Mouse (Mus musculus): ENCODE data around the gene Nt5dc1. TPM values are rescaled to one million over a fixed set of nuclear protein-coding genes. Genes with fewer than 3 reads are reported as not detected.

Nt5dc1 gene
- polyA plus RNA-seq, 1 experiment = 10.0 TPM

GRCm38 (mm10) chr10:34373332-34373731 lies 45.0 kb downstream of the Nt5dc1 start:
- TF ChIP-seq CTCF (IDR thresholded peaks at IDR 0.05; ENCODE audit: borderline replicate concordance, insufficient read depth, low read length) = no peak
- no peak for TF ChIP-seq POLR2A (IDR thresholded peaks at IDR 0.05; ENCODE audit: low read depth, low read length)
- no peak overlapping the region for H3K4me3 ChIP-seq (ENCODE audit: insufficient read depth, low read length)
- no peak overlapping the region for H3K27ac ChIP-seq (ENCODE audit: insufficient read depth, low read length)
- H3K4me1 ChIP-seq (ENCODE audit: control insufficient read depth, insufficient read depth, low read length) = no peaks in the 10 kb centered on the region

DNA sequence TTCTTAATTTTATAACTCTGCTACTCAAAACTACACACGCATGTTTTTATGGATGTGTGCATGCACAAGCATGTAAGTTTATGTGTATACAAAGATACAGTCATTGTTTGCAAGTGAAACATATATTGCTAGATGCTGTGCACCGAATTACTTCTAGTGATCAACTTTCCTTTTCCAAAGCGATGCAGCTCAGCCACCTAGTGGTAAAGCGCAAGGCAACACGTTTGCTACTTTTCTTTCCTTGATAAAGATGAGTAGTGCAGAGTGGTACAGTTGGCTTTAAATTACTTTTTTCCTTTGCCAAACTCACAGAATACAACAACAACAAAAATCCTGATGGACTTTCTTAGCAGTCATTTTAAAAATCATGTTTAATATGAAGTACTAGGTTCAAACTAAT lies 50.2 kb downstream of the Nt5dc1 start:
- no peak overlapping the region for H3K4me3 ChIP-seq (ENCODE audit: insufficient read depth, low read length)
- H3K27ac ChIP-seq (ENCODE audit: insufficient read depth, low read length) = no peak overlapping the region
- H3K4me1 ChIP-seq (ENCODE audit: control insufficient read depth, insufficient read depth, low read length) = no peaks in the 10 kb centered on the region
- TF ChIP-seq POLR2A (IDR thresholded peaks at IDR 0.05; ENCODE audit: low read depth, low read length) = no peak
- peak; percentile 17; the same call in 1 of the 2 replicates for TF ChIP-seq CTCF (IDR thresholded peaks at IDR 0.05; ENCODE audit: borderline replicate concordance, insufficient read depth, low read length)

- no peak overlapping the region for H3K27ac ChIP-seq (ENCODE audit: insufficient read depth, low read length)
These were observed 54.6 kb downstream of the Nt5dc1 start for GRCm38 (mm10) chr10:34363756-34364155.

GRCm38 (mm10) chr10:34358263-34358662 lies 60.1 kb downstream of the Nt5dc1 start:
- H3K4me3 ChIP-seq (ENCODE audit: insufficient read depth, low read length) = no peak overlapping the region

More at GRCm38 (mm10) chr10:34363756-34364155, 54.6 kb downstream of the Nt5dc1 start:
- no peak overlapping the region for H3K4me3 ChIP-seq (ENCODE audit: insufficient read depth, low read length)
- no peak for TF ChIP-seq POLR2A (IDR thresholded peaks at IDR 0.05; ENCODE audit: low read depth, low read length)
- no peak for TF ChIP-seq CTCF (IDR thresholded peaks at IDR 0.05; ENCODE audit: borderline replicate concordance, insufficient read depth, low read length)
- no peaks in the 10 kb centered on the region for H3K4me1 ChIP-seq (ENCODE audit: control insufficient read depth, insufficient read depth, low read length)

GRCm38 (mm10) chr10:34352166-34352565 lies 66.2 kb downstream of the Nt5dc1 start:
- no peak overlapping the region for H3K4me3 ChIP-seq (ENCODE audit: insufficient read depth, low read length)
- H3K27ac ChIP-seq (ENCODE audit: insufficient read depth, low read length) = peak overlapping the region; percentile 47; the same call in 1 of the 2 replicates
- TF ChIP-seq POLR2A (IDR thresholded peaks at IDR 0.05; ENCODE audit: low read depth, low read length) = no peak
- TF ChIP-seq CTCF (IDR thresholded peaks at IDR 0.05; ENCODE audit: borderline replicate concordance, insufficient read depth, low read length) = no peak
- peaks cover 5% of the 10 kb centered on the region; the same call in 1 of the 2 replicates for H3K4me1 ChIP-seq (ENCODE audit: control insufficient read depth, insufficient read depth, low read length)

More at GRCm38 (mm10) chr10:34358263-34358662, 60.1 kb downstream of the Nt5dc1 start:
- H3K4me1 ChIP-seq (ENCODE audit: control insufficient read depth, insufficient read depth, low read length) = no peaks in the 10 kb centered on the region
- H3K27ac ChIP-seq (ENCODE audit: insufficient read depth, low read length) = no peak overlapping the region
- no peak for TF ChIP-seq POLR2A (IDR thresholded peaks at IDR 0.05; ENCODE audit: low read depth, low read length)
- no peak for TF ChIP-seq CTCF (IDR thresholded peaks at IDR 0.05; ENCODE audit: borderline replicate concordance, insufficient read depth, low read length)

DNA sequence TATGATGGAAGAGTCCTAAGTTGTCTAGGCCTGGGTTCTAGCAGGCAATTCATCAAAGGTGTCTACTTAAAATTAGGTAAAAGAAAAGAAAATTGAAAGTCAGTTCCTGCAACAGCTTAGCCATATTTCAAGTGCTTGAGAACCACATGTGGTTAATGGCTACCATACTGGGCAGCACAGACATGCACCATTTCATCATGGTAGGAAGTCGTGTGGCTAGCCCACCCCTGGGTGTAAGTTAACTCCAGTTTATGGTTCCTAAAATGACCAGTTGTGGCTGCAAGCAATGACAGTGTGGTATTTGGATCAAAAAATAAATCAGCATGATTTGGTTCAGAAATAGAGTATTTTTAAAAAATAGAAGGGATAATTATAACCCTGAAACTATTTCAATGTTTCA lies 76.5 kb downstream of the Nt5dc1 start:
- Histone ChIP-seq H3K27ac (ENCODE audit: insufficient read depth, low read length) (no peak overlapping the region), H3K4me1 (ENCODE audit: control insufficient read depth, insufficient read depth, low read length) (no peaks in the 10 kb centered on the region), H3K4me3 (ENCODE audit: insufficient read depth, low read length) (no peak overlapping the region)
- no peak for TF ChIP-seq POLR2A (IDR thresholded peaks at IDR 0.05; ENCODE audit: low read depth, low read length)
- TF ChIP-seq CTCF (IDR thresholded peaks at IDR 0.05; ENCODE audit: borderline replicate concordance, insufficient read depth, low read length) = no peak

GRCm38 (mm10) chr10:34341014-34341413 lies 77.3 kb downstream of the Nt5dc1 start:
- Histone ChIP-seq H3K27ac (ENCODE audit: insufficient read depth, low read length) (no peak overlapping the region), H3K4me1 (ENCODE audit: control insufficient read depth, insufficient read depth, low read length) (no peaks in the 10 kb centered on the region), H3K4me3 (ENCODE audit: insufficient read depth, low read length) (no peak overlapping the region)
- TF ChIP-seq POLR2A (IDR thresholded peaks at IDR 0.05; ENCODE audit: low read depth, low read length) (no peak), CTCF (IDR thresholded peaks at IDR 0.05; ENCODE audit: borderline replicate concordance, insufficient read depth, low read length) (no peak)

- no peak overlapping the region for H3K4me3 ChIP-seq (ENCODE audit: insufficient read depth, low read length)
- no peaks in the 10 kb centered on the region for H3K4me1 ChIP-seq (ENCODE audit: control insufficient read depth, insufficient read depth, low read length)
- no peak for TF ChIP-seq POLR2A (IDR thresholded peaks at IDR 0.05; ENCODE audit: low read depth, low read length)
- peak; percentile 51; the same call in 1 of the 2 replicates for TF ChIP-seq CTCF (IDR thresholded peaks at IDR 0.05; ENCODE audit: borderline replicate concordance, insufficient read depth, low read length)
- H3K27ac ChIP-seq (ENCODE audit: insufficient read depth, low read length) = no peak overlapping the region
These were observed 90.0 kb downstream of the Nt5dc1 start for GRCm38 (mm10) chr10:34328310-34328709.

DNA sequence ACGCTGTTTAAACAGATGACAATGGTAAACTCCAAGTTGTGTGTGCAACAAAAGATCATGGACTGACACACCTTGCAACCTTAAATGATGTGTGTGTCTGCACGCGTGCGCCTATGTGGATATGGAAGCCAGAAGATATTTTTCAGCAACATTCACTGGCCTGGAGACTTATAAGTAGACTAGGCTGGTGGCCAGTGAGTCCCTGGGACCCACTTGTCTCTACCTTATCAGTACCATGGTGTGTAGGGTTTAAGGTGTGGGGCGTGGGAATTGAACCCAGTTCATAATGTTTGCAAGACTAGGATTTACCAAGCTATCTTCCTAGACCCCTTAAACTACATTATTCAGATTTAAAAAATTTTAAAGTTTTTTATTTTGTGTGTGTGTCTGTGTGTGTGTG lies 91.2 kb downstream of the Nt5dc1 start:
- no peaks in the 10 kb centered on the region for H3K4me1 ChIP-seq (ENCODE audit: control insufficient read depth, insufficient read depth, low read length)
- no peak for TF ChIP-seq CTCF (IDR thresholded peaks at IDR 0.05; ENCODE audit: borderline replicate concordance, insufficient read depth, low read length)
- TF ChIP-seq POLR2A (IDR thresholded peaks at IDR 0.05; ENCODE audit: low read depth, low read length) = no peak
- no peak overlapping the region for H3K4me3 ChIP-seq (ENCODE audit: insufficient read depth, low read length)
- H3K27ac ChIP-seq (ENCODE audit: insufficient read depth, low read length) = no peak overlapping the region

DNA sequence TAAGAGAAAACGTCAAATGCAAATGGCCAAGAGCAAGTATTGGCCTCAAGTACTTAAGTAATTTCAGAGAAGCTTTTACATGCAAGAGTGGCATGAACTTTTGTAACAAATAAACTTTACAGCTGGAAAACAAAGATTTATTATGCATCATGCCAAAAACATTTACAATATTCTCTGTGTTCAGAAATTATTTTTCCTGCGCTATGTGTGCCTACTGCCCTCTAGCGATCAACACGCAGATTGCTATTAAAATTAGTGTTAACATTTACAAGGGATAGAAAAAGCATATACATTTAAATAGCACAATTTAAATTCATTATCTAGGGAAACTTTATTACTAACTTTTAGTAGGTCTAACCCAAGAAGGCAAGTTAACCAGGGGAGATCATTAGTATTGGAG lies 91.7 kb downstream of the Nt5dc1 start:
- Histone ChIP-seq H3K4me3 (ENCODE audit: insufficient read depth, low read length) (no peak overlapping the region), H3K27ac (ENCODE audit: insufficient read depth, low read length) (no peak overlapping the region), H3K4me1 (ENCODE audit: control insufficient read depth, insufficient read depth, low read length) (no peaks in the 10 kb centered on the region)
- TF ChIP-seq POLR2A (IDR thresholded peaks at IDR 0.05; ENCODE audit: low read depth, low read length) = no peak
- no peak for TF ChIP-seq CTCF (IDR thresholded peaks at IDR 0.05; ENCODE audit: borderline replicate concordance, insufficient read depth, low read length)

GRCm38 (mm10) chr10:34320809-34321208 lies 97.5 kb downstream of the Nt5dc1 start:
- no peak overlapping the region for H3K27ac ChIP-seq (ENCODE audit: insufficient read depth, low read length)
- no peak overlapping the region for H3K4me3 ChIP-seq (ENCODE audit: insufficient read depth, low read length)
- no peaks in the 10 kb centered on the region for H3K4me1 ChIP-seq (ENCODE audit: control insufficient read depth, insufficient read depth, low read length)
- TF ChIP-seq CTCF (IDR thresholded peaks at IDR 0.05; ENCODE audit: borderline replicate concordance, insufficient read depth, low read length) (no peak), POLR2A (IDR thresholded peaks at IDR 0.05; ENCODE audit: low read depth, low read length) (no peak)
